Mouse (Mus musculus) limb, embryonic 12.5 days (tissue): ENCODE measurements around the gene Kcnk4. TPM values are rescaled to one million over a fixed set of nuclear protein-coding genes. Genes with fewer than 3 reads are reported as not detected.
A peak's percentile ranks its signal among the peaks of the same experiment; 100 is the strongest.

Experiments used
- ATAC-seq: fragments of 200-750 bp; cut with Nextera tagmentation; 2 replicates; pipeline ENCODE4 v1.8.0; 2017; ENCODE audit warnings: low read depth, moderate TSS enrichment; ENCODE audit not compliant: insufficient number of reproducible peaks, insufficient read depth, low FRiP score, low TSS enrichment
- H3K27ac ChIP-seq: fragments of 300-500 bp; sonication (generic); 2 replicates; pipeline ENCODE4 v1.5.1; 2016; ENCODE audit warnings: mild to moderate bottlenecking, moderate library complexity
- H3K27me3 ChIP-seq: fragments of 300-500 bp; sonication (generic); 2 replicates; pipeline ENCODE4 v1.6.1; 2016; ENCODE audit warnings: mild to moderate bottlenecking, moderate library complexity
- H3K36me3 ChIP-seq: fragments of 300-500 bp; sonication (generic); 2 replicates; pipeline ENCODE4 v1.6.1; 2016; ENCODE audit warnings: mild to moderate bottlenecking, moderate library complexity
- H3K4me1 ChIP-seq: fragments of 300-500 bp; sonication (generic); replicated peaks from 2 replicates; pipeline ENCODE4 v1.6.1; 2016
- H3K4me2 ChIP-seq: fragments of 300-500 bp; sonication (generic); 2 replicates; pipeline ENCODE4 v1.6.1; 2016; ENCODE audit warnings: mild to moderate bottlenecking, moderate library complexity
- H3K4me3 ChIP-seq: fragments of 300-500 bp; sonication (generic); replicated peaks from 2 replicates; pipeline ENCODE4 v1.5.1; 2016; ENCODE audit warnings: mild to moderate bottlenecking
- H3K9ac ChIP-seq: fragments of 300-500 bp; sonication (generic); replicated peaks from 2 replicates; pipeline ENCODE4 v1.6.1; 2016; ENCODE audit warnings: mild to moderate bottlenecking, moderate library complexity
- H3K9me3 ChIP-seq: fragments of 300-500 bp; sonication (generic); 2 replicates; pipeline ENCODE4 v1.6.1; 2016; ENCODE audit warnings: mild to moderate bottlenecking, moderate library complexity
- WGBS: fragments of 180-500 bp; shearing (Covaris S2); methylation state at CpG from one replicate; pipeline ENCODE4 v1.1.7; 2016; 5-methylcytosine and 5-hydroxymethylcytosine counted together
- polyA plus RNA-seq: library from polyadenylated mRNA; unstranded; fragments of >200 nt; fragmentation: Nextera tagmentation; extraction: Ambion mirVana; gene quantifications from 2 replicates; pipeline ENCODE4 v1.2.1, GENCODE M21; 2016

Kcnk4 gene
- polyA plus RNA-seq, 1 experiment from 2014 or later: 0.60 TPM

GRCm38 (mm10) chr19:6942764-6943163, 8.4 kb upstream of the Kcnk4 start:
- peaks cover 5% of the 10 kb centered on the region for H3K27me3 ChIP-seq
- peak overlapping the region; percentile 85 for H3K9ac ChIP-seq
- peak overlapping the region; percentile 95 for H3K27ac ChIP-seq
- peaks cover 22% of the 10 kb centered on the region for H3K4me1 ChIP-seq
- WGBS: 31% methylated on average over 5 of the region's 5 CpGs
- no peaks in the 10 kb centered on the region for H3K9me3 ChIP-seq
- H3K4me3 ChIP-seq: peak overlapping the region; percentile 78
- peaks cover 11% of the 10 kb centered on the region; the same call in 1 of the 2 replicates for H3K36me3 ChIP-seq
- ATAC-seq: no peak
- H3K4me2 ChIP-seq: peak overlapping the region; percentile 98

- ATAC-seq: peak; percentile 78
- Histone ChIP-seq H3K36me3 (peaks cover 11% of the 10 kb centered on the region; the same call in 1 of the 2 replicates), H3K4me3 (peak within 1 kb of the TSS; percentile 78), H3K4me2 (peak within 1 kb of the TSS; percentile 98), H3K27ac (peak within 1 kb of the TSS; percentile 95), H3K4me1 (peaks cover 22% of the 10 kb centered on the region), H3K9ac (peak within 1 kb of the TSS; percentile 85), H3K27me3 (peaks cover 8% of the 10 kb centered on the region), H3K9me3 (no peaks in the 10 kb centered on the region)
- under 1% methylated on average over 27 of the region's 27 CpGs for WGBS
These were observed 8.0 kb upstream of the Kcnk4 start, which contains the start of gene Gpr137 for GRCm38 (mm10) chr19:6942249-6942691. Gene Gpr137 (minus strand): TSS chr19:6942480.

- Histone ChIP-seq H3K4me1 (peaks cover 22% of the 10 kb centered on the region), H3K9me3 (no peaks in the 10 kb centered on the region), H3K4me2 (peak within 1 kb of the TSS; percentile 98), H3K4me3 (peak within 1 kb of the TSS; percentile 78), H3K9ac (peak within 1 kb of the TSS; percentile 85), H3K27ac (peak within 1 kb of the TSS; percentile 95), H3K27me3 (peaks cover 8% of the 10 kb centered on the region), H3K36me3 (peaks cover 11% of the 10 kb centered on the region; the same call in 1 of the 2 replicates)
- under 1% methylated on average over 83 of the region's 83 CpGs for WGBS
- ATAC-seq: peak; percentile 65
These were observed 7.3 kb upstream of the Kcnk4 start, which contains the start of gene Bad for GRCm38 (mm10) chr19:6941372-6942248. Gene Bad (plus strand): TSS chr19:6941861.

GRCm38 (mm10) chr19:6940396-6941351, 6.4 kb upstream of the Kcnk4 start:
- Histone ChIP-seq H3K27ac (no peak overlapping the region), H3K27me3 (peaks cover 16% of the 10 kb centered on the region), H3K36me3 (peaks cover 4% of the 10 kb centered on the region; the same call in 1 of the 2 replicates), H3K9ac (peak overlapping the region; percentile 77), H3K4me2 (peak overlapping the region; percentile 98), H3K9me3 (no peaks in the 10 kb centered on the region), H3K4me3 (peak overlapping the region; percentile 78), H3K4me1 (peaks cover 22% of the 10 kb centered on the region)
- 22% methylated on average over 29 of the region's 29 CpGs for WGBS
- ATAC-seq: 0 out of 2 replicates have a peak, but pooled peaks have one; percentile 30

- Histone ChIP-seq H3K36me3 (no peaks in the 10 kb centered on the region), H3K4me3 (no peak overlapping the region), H3K27ac (no peak overlapping the region), H3K4me2 (no peak overlapping the region), H3K4me1 (peaks cover 22% of the 10 kb centered on the region), H3K27me3 (peaks cover 29% of the 10 kb centered on the region), H3K9ac (no peak overlapping the region), H3K9me3 (no peaks in the 10 kb centered on the region)
- 89% methylated on average over 20 of the region's 20 CpGs for WGBS
- ATAC-seq: no peak
These were observed 5.0 kb upstream of the Kcnk4 start for GRCm38 (mm10) chr19:6939106-6940002.

GRCm38 (mm10) chr19:6937541-6938465, 3.5 kb upstream of the Kcnk4 start:
- peaks cover 29% of the 10 kb centered on the region for H3K4me1 ChIP-seq
- H3K27ac ChIP-seq: no peak overlapping the region
- H3K4me3 ChIP-seq: no peak overlapping the region
- no peak for ATAC-seq
- H3K36me3 ChIP-seq: no peaks in the 10 kb centered on the region
- H3K27me3 ChIP-seq: peaks cover 45% of the 10 kb centered on the region
- H3K9ac ChIP-seq: no peak overlapping the region
- WGBS: 77% methylated on average over 16 of the region's 16 CpGs
- H3K9me3 ChIP-seq: no peaks in the 10 kb centered on the region
- H3K4me2 ChIP-seq: no peak overlapping the region

- Histone ChIP-seq H3K9ac (no peak overlapping the region), H3K27me3 (peaks cover 60% of the 10 kb centered on the region), H3K9me3 (no peaks in the 10 kb centered on the region), H3K27ac (no peak overlapping the region), H3K4me3 (no peak overlapping the region), H3K4me1 (peaks cover 25% of the 10 kb centered on the region), H3K36me3 (no peaks in the 10 kb centered on the region), H3K4me2 (no peak overlapping the region)
- 24% methylated on average over 3 of the region's 3 CpGs for WGBS
- ATAC-seq: no peak
These were observed 2.0 kb upstream of the Kcnk4 start for GRCm38 (mm10) chr19:6936299-6936698.

GRCm38 (mm10) chr19:6933436-6934194, 700 bp downstream of the Kcnk4 start:
- no peak overlapping the region for H3K27ac ChIP-seq
- WGBS: 3% methylated on average over 58 of the region's 58 CpGs
- H3K36me3 ChIP-seq: no peaks in the 10 kb centered on the region
- peak overlapping the region; percentile 65 for H3K4me2 ChIP-seq
- peak; percentile 9; the same call in 1 of the 2 replicates for ATAC-seq
- no peaks in the 10 kb centered on the region for H3K9me3 ChIP-seq
- H3K9ac ChIP-seq: peak overlapping the region; percentile 60
- peak overlapping the region; percentile 38 for H3K4me3 ChIP-seq
- peaks cover 85% of the 10 kb centered on the region for H3K27me3 ChIP-seq
- peaks cover 11% of the 10 kb centered on the region for H3K4me1 ChIP-seq

GRCm38 (mm10) chr19:6933102-6933435, 1.2 kb downstream of the Kcnk4 start:
- H3K4me3 ChIP-seq: no peak overlapping the region
- H3K36me3 ChIP-seq: no peaks in the 10 kb centered on the region
- H3K27me3 ChIP-seq: peaks cover 89% of the 10 kb centered on the region
- H3K9me3 ChIP-seq: no peaks in the 10 kb centered on the region
- no peak overlapping the region for H3K9ac ChIP-seq
- no peak for ATAC-seq
- WGBS: 23% methylated on average over 4 of the region's 4 CpGs
- H3K4me2 ChIP-seq: peak overlapping the region; percentile 65; the same call in 1 of the 2 replicates
- no peak overlapping the region for H3K27ac ChIP-seq
- H3K4me1 ChIP-seq: peaks cover 11% of the 10 kb centered on the region
